Mouse (Mus musculus): ENCODE data around the gene Arhgef3. TPM values are rescaled to one million over a fixed set of nuclear protein-coding genes. Genes with fewer than 3 reads are reported as not detected.
"Not testable (repeated sequence)": the region's sequence is repeated elsewhere in the genome, so short reads cannot be mapped to it uniquely, and the experiment has no call there.

Gene Arhgef3
- total RNA-seq, 2 experiments from 2014 or later: 66.5 to 67.7 TPM

DNA sequence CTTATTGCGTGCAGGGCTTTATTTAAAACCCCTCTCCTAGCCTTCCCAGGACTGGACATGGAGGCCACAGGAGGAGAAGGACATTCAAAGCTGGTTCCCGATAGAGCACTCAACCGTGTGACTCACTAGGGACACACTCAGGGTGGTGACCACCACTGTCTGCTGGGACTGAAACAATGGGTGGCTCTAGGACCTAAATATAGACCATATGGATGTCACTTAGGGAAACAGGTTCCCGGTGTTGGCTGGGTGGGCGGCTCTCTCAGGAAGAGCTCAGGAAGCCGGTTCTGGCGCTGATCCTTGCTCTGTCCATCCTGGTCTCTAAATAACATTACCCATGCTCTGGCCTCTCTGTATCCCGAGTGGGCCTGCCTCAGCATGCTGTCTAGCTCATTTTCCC, 127.6 kb downstream of the Arhgef3 start:
- no peak for DNase-seq (ENCODE audit: low spot score in 2 of 2)
- intact Hi-C loops (cut with DNase I): no loop called here

DNA sequence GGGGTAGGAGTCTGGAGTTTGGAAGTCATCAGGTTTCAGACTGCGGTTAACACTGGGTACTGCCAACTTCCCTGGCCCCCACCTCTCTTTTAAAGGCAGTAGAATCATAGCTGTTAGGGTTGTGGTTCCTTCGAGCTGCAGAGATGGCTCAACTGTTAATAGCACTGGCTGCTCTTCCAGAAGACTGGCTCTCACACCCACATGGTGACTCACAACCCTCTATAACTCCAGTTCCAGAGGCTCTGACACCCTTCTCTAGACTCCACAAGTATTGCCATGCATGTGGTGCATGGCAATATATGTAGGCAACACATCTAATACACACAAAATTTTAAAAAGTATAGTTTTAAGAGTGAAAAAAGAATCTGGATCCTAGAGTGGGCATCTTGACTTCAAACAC, 128.1 kb downstream of the Arhgef3 start:
- intact Hi-C loops (cut with DNase I): no loop called here
- DNase-seq (ENCODE audit: low spot score in 2 of 2): no peak

- intact Hi-C loops (cut with DNase I): no loop called here
- no peak for DNase-seq (ENCODE audit: low spot score in 2 of 2)
Measured at GRCm38 (mm10) chr14:27243585-27243984, 128.9 kb downstream of the Arhgef3 start.

DNA sequence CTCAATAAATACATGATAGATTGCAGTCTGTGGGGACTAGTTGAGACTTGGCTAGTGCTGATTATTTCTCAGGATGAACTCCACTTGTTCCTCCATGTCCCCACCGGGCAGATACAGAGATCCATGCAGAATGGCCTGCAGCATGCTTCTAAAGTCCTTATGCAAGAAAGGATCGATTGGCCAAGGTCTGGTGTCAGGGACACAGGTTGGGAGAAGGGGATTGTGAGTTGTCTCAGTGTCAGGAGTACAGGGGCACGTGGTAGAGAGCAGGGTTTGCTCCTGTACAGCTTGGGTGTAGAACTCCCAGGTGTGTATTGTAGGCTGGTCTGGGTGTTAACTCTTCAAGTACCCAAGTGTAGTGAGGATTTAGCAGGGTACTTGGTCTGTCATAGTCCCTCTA, 130.2 kb downstream of the Arhgef3 start:
- intact Hi-C loops (cut with DNase I): no loop called here
- no peak for DNase-seq (ENCODE audit: low spot score in 2 of 2)

- no peak for DNase-seq (ENCODE audit: low spot score in 2 of 2)
Measured at GRCm38 (mm10) chr14:27246424-27246823, 131.7 kb downstream of the Arhgef3 start.

DNA sequence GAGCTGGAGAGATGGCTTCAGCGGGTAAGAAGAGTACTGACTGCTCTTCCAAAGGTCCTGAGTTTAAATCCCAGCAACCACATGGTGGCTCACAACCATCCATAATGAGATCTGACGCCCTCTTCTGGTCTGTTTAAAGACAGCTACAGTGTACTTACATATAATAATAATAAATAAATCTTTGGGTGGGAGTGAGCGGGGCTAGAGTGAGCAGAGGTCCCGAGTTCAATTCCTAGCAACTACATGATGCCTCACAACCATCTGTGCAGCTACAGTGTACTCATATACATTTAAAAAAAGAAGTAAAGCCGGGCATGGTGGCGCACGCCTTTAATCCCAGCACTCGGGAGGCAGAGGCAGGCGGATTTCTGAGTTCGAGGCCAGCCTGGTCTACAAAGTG, 132.2 kb downstream of the Arhgef3 start:
- intact Hi-C loops (cut with DNase I); DNase-seq (ENCODE audit: low spot score in 2 of 2): not testable (repeated sequence)

More at GRCm38 (mm10) chr14:27246424-27246823, 131.7 kb downstream of the Arhgef3 start:
- intact Hi-C loops (cut with DNase I): no loop called here

DNA sequence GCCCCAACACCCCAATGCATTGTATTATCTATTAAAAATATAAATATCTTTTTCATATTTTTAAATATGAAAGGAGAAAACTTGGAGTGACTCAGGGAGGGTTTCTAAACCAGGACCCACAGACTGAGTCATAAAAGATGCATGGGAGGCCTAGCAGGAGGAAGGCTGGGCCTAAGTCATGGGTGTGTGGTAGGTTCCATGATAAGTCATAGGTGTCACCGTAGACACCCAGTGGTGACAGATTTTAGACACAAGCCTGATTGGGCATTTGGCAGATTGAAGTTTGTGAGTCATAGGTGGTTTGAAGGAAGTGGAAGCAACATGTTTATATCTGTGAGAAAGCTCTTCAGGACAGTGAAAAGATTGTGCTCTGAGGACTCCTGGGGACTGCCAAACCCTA, 134.4 kb downstream of the Arhgef3 start:
- no peak for DNase-seq (ENCODE audit: low spot score in 2 of 2)
- intact Hi-C loops (cut with DNase I): no loop called here

DNA sequence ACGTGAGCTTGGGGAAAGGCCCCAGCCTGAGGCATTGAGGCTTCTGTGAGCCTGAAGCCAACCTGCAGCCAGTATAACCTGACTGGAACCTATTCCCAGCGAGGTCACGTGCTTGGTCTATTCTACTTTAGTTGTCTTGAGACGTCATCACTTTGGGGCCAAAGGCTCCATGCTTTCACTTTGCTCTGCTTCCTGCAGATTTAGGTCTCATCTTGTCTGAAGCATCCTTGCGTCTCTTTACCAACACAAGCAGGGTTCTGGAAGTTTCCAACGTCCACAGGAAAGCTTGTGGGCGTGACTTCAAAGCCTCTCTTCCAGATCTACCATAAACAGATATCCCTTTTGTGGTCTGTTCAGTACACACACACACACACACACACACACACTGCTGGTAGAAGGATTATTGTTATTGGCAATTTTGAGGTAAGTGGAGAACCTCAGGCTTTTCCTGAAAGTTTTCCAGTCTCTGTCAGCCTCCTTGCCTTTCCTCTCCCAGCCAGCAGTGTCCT, 135.6 kb downstream of the Arhgef3 start:
- DNase-seq (ENCODE audit: low spot score in 2 of 2): no peak
- intact Hi-C loops (cut with DNase I): no loop called here

- intact Hi-C loops (cut with DNase I): no loop called here
- no peak for DNase-seq (ENCODE audit: low spot score in 2 of 2)
Measured at GRCm38 (mm10) chr14:27253391-27253790, 138.7 kb downstream of the Arhgef3 start.

DNA sequence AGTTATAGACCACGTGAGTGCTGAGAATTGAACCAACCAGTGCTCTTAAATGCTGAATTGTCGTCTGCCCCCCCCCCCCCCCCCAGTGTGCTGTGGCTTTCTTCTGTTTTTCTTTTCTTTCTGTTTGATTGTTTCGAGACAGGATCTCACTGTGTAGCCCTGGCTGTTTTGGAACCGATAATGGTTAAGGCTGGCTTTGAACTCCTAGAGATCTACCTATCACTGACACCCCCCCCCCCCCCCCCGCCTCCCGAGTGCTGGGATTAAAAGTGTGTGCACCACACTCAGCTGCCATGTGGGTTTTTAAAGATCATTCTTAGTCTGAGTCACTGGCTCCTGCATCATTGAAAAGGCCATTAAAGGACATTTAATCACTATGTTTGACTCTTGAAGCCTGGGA, 147.7 kb downstream of the Arhgef3 start:
- no peak for DNase-seq (ENCODE audit: low spot score in 2 of 2)
- intact Hi-C loops (cut with DNase I): no loop called here

DNA sequence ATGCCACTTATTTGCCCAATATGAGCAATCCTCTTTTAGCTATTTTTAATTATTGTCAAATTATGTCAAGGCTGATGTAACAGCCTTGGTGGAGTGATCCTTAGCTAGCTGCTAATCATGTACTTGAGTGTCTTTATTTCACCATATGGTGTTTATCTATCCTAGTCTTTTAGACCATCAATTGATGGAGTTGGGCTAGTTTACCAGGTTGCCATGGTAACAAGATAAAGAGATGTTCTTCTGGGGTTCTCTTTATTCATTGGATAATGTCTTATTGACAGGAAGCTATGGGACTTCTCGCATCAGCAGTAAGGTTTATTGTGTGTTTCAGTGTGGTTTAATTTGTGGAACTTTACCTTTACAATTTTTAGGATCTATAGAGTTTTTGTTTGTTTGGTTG, 151.9 kb downstream of the Arhgef3 start:
- intact Hi-C loops (cut with DNase I): no loop called here
- DNase-seq (ENCODE audit: low spot score in 2 of 2): no peak

GRCm38 (mm10) chr14:27268137-27268536, 153.4 kb downstream of the Arhgef3 start:
- no peak for DNase-seq (ENCODE audit: low spot score in 2 of 2)
- intact Hi-C loops (cut with DNase I): loop anchor here (2.0 kb wide), 3 partner anchors 39 to 69 kb away; no protein-coding TSS in a partner anchor

DNA sequence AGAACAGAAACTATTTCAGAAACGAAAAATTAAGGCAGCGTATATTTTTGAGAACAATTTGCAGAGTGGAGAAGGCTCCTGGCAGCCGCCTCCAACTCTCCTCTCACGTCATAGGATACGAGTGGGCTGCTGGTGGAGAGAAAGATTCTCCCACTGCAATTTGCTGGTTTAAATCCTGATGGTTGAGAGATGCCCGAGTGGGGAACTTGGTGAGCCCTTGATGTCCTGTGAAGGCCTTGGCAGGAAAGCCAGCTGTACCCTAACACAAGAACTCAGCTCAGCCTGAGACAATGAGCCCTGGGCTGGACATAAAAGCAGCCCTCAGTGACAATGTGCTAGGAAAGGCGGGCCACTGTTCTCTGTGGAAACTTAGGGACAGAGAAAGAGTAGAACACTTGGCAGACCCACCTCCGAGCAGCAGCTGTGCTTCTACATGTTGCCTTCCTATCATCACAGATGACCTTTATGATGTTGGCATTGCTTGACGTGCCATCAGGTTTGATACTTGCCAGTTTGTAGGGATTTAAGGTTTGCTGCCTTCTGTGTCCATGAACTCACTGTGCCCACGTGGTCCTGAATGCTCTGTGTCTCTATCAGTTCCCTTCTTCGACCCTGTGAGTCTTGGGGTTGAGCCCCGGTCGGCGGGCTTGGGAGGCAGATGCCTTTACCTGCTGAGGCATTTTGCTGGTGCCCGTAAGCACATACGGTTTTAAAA, 154.4 kb downstream of the Arhgef3 start:
- DNase-seq (ENCODE audit: low spot score in 2 of 2): peak; percentile 54 to 70
- intact Hi-C loops (cut with DNase I): loop anchor here (2.0 kb wide), 3 partner anchors 40 to 70 kb away; no protein-coding TSS in a partner anchor

- intact Hi-C loops (cut with DNase I): loop anchor here (2.0 kb wide), 3 partner anchors 41 to 71 kb away; no protein-coding TSS in a partner anchor
- DNase-seq (ENCODE audit: low spot score in 2 of 2): peak; percentile 72 to 84
Measured at GRCm38 (mm10) chr14:27269836-27270235, 155.1 kb downstream of the Arhgef3 start.

- no peak for DNase-seq (ENCODE audit: low spot score in 2 of 2)
- intact Hi-C loops (cut with DNase I): no loop called here
Measured at GRCm38 (mm10) chr14:27270466-27270865, 155.8 kb downstream of the Arhgef3 start.

GRCm38 (mm10) chr14:27271371-27272071, 156.8 kb downstream of the Arhgef3 start:
- no peak for DNase-seq (ENCODE audit: low spot score in 2 of 2)
- intact Hi-C loops (cut with DNase I): no loop called here

DNA sequence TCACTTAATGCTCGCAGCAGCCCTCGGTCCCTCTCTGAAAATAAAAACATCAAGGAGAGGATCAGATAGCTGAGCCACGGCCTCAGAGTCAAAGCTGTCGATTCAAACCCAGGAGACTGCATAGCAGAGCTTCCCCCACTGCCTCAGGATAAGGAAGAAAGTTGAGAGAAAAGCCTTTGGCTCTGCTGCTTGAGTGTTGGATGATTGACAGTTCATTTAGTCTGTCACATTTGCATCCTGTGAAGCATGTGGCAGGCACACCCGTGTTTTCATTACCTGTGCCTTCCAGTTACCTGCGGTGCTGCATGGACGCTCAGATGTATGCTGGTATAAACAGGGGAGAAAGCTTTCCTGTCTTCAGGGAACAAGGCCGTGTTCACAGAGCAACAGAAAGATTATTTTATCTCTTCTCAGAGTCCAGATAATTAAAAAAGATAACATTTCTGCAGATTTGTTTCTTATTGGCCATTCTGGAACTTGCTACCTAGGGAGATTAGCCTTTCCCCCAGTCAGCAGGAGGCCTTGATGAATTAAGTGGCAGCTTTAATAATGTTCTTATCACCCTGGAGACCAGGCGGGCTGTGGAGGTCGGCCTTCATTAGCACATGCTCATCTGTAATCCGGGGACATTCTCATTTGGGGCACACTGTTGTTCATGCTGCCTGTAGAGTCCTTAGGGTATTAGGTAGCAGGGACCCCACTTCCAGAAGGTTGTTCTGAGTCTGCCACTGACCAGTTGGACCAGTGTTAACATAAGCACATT, 157.6 kb downstream of the Arhgef3 start:
- intact Hi-C loops (cut with DNase I): no loop called here
- no peak for DNase-seq (ENCODE audit: low spot score in 2 of 2)

- intact Hi-C loops (cut with DNase I): no loop called here
Measured at GRCm38 (mm10) chr14:27272835-27273138, 158.1 kb downstream of the Arhgef3 start.

DNA sequence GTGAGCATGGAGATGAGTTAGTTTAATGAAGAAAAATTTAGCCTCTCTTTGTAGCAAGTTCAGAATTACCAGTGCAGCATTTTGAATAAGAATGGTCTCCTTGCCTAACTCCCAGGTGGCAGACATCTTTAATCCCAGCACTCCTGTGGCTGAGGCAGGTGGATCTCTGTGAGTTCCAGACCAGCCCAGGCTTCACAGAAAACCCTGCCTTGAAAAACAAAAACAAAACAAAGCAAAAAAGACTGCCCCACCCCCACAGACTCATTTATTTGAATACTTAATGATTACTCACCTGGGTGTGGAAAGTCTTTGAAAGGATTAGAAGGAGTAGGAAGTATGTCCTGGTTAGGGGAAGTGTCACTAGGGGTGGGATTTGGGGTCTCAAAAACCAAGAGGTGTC, 158.5 kb downstream of the Arhgef3 start:
- intact Hi-C loops (cut with DNase I): no loop called here
- DNase-seq (ENCODE audit: low spot score in 2 of 2): no peak

More at GRCm38 (mm10) chr14:27272835-27273138, 158.1 kb downstream of the Arhgef3 start:
- DNase-seq (ENCODE audit: low spot score in 2 of 2): no peak

DNA sequence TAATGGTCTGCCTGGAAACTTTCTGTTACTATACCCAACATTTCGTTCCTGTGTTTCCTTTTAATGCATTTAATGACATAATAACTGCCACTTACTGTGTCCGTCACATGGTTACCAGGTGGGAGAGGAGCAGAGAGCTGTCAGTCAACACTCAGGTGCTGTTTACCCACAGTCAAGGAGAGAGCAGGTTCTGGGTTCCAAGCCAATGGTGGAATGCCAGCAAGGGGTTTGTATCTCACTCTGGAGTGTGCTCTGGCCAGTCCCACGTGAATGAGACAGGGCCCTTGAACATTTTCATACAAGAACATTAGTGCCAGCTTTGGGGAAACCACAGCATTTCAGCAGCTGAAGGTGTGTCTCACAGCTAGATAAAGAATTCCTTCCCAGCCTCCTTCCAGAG, 162.6 kb downstream of the Arhgef3 start:
- intact Hi-C loops (cut with DNase I): no loop called here
- no peak for DNase-seq (ENCODE audit: low spot score in 2 of 2)
